Mouse (Mus musculus) intestine, embryonic 14.5 days (tissue): Measurements from ENCODE around the gene Mif. TPM values are rescaled to one million over a fixed set of nuclear protein-coding genes. Genes with fewer than 3 reads are reported as not detected.

Source experiments
- ATAC-seq: fragments of 200-750 bp; cut with Nextera tagmentation; replicated peaks from 2 replicates; pipeline ENCODE4 v1.8.0; 2017; ENCODE audit warnings: low read depth, moderate number of reproducible peaks, moderate TSS enrichment, moderate library complexity; ENCODE audit not compliant: low FRiP score, low TSS enrichment
- DNase-seq: peaks from one replicate; pipeline ENCODE4 v3.0.0-alpha.2; 2018; ENCODE audit warnings: low spot score
- H3K27ac ChIP-seq: fragments of 300-500 bp; sonication (generic); 2 replicates; pipeline ENCODE4 v1.5.1; 2014; ENCODE audit warnings: low read depth, mild to moderate bottlenecking, control low read depth
- H3K27me3 ChIP-seq: fragments of 300-500 bp; sonication (generic); replicated peaks from 2 replicates; pipeline ENCODE4 v1.6.1; 2014; ENCODE audit warnings: low read length, control low read depth; ENCODE audit not compliant: control insufficient read depth, insufficient read depth
- H3K36me3 ChIP-seq: fragments of 300-500 bp; sonication (generic); 2 replicates; pipeline ENCODE4 v1.6.1; 2014; ENCODE audit warnings: low read length, control low read depth; ENCODE audit not compliant: control insufficient read depth, insufficient read depth
- H3K4me1 ChIP-seq: fragments of 300-500 bp; sonication (generic); replicated peaks from 2 replicates; pipeline ENCODE4 v1.6.1; 2014; ENCODE audit warnings: low read length, control low read depth, mixed read lengths; ENCODE audit not compliant: control insufficient read depth, insufficient read depth
- H3K4me2 ChIP-seq: fragments of 300-500 bp; sonication (generic); 2 replicates; pipeline ENCODE4 v1.6.1; 2014; ENCODE audit warnings: low read length
- H3K4me3 ChIP-seq: fragments of 300-500 bp; sonication (generic); 2 replicates; pipeline ENCODE4 v1.5.1; 2014; ENCODE audit warnings: low read depth, low read length, control low read depth, mixed read lengths
- H3K9ac ChIP-seq: fragments of 300-500 bp; sonication (generic); 2 replicates; pipeline ENCODE4 v1.6.1; 2014; ENCODE audit warnings: mild to moderate bottlenecking, low read length
- H3K9me3 ChIP-seq: fragments of 300-500 bp; sonication (generic); 2 replicates; pipeline ENCODE4 v1.6.1; 2016; ENCODE audit warnings: low read length, control low read depth; ENCODE audit not compliant: control insufficient read depth
- WGBS: fragments of 180-500 bp; shearing (Covaris S2); extraction: QIAGEN DNeasy Blood & Tissue Kit; methylation state at CpG from one replicate; pipeline ENCODE4 v1.1.7; 2014; 5-methylcytosine and 5-hydroxymethylcytosine counted together
- polyA plus RNA-seq: library from polyadenylated mRNA; unstranded; fragments of >200 nt; fragmentation: Nextera tagmentation; extraction: Ambion mirVana; gene quantifications from 2 replicates; pipeline ENCODE4 v1.2.1, GENCODE M21; 2014

Gene Mif
- polyA plus RNA-seq, 1 experiment from 2014 or later = 3,193 TPM

DNA sequence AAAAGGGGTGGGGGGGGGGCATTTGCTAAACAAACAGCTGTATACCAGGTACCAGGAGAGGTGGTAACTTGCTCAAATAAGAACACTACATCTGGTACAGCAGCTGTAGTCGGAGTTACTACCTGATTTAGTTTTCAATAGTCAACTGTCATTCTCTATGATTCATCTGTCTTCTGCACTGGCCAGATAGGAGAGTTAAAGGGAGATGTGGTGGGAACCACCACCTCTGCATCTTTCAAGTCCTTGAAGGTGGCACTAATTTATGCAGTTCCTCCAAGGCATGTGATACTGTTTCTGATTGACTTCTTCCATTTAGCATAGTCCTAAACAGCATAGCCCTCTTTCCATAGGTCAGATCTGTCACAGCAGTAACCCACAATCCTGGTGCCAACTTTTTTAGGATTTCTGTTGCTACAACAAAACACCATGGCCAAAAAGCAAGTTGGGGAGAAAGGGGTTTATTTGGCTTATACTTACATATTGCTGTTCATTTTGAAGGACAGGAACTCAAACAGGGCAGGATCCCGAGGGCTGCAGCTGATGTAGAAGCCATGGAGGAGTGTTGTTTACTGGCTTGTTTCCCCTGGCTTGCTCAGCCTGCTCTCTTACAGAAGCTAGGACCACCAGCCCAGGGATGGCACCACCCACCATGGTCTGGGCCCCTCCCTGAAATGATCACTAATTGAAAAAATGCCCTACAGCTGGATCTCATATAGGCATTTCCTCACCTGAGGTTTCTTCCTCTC, 30.3 kb downstream of the Mif start:
- WGBS = 76% methylated on average over 2 of the region's 2 CpGs
- DNase-seq (no peak), ATAC-seq (no peak)
- peaks cover 11% of the 10 kb centered on the region for H3K4me1 ChIP-seq
- no peak overlapping the region for H3K4me2 ChIP-seq
- H3K4me3 ChIP-seq = no peak overlapping the region
- no peak overlapping the region for H3K9ac ChIP-seq
- H3K27me3 ChIP-seq = no peaks in the 10 kb centered on the region
- no peaks in the 10 kb centered on the region for H3K9me3 ChIP-seq
- H3K27ac ChIP-seq = no peak overlapping the region
- no peaks in the 10 kb centered on the region for H3K36me3 ChIP-seq

DNA sequence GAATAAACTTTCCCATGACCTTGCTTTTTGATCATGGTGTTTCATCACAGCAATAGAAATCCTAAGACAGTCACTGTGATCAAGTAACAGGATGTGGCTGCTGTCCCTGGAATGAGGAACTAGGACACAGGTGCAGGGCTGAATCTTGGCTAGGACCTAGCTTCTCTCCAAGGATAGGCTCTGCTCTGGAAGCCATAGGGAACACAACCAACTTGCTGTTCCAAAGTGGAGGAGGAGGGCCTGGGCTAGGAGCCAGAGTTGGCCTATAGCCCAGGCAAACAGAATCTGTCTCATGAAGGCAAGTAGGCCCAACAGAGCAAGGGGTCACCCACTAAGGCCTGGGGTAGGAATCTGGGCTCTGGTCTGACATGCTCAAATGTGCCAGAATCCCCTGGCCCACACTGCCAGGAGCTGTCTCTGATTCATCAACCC, 31.5 kb downstream of the Mif start:
- Histone ChIP-seq H3K27me3 (no peaks in the 10 kb centered on the region), H3K4me1 (peaks cover 4% of the 10 kb centered on the region), H3K27ac (no peak overlapping the region), H3K4me2 (no peak overlapping the region), H3K4me3 (no peak overlapping the region), H3K9me3 (no peaks in the 10 kb centered on the region), H3K9ac (no peak overlapping the region), H3K36me3 (no peaks in the 10 kb centered on the region)
- ATAC-seq (no peak), DNase-seq (no peak)

DNA sequence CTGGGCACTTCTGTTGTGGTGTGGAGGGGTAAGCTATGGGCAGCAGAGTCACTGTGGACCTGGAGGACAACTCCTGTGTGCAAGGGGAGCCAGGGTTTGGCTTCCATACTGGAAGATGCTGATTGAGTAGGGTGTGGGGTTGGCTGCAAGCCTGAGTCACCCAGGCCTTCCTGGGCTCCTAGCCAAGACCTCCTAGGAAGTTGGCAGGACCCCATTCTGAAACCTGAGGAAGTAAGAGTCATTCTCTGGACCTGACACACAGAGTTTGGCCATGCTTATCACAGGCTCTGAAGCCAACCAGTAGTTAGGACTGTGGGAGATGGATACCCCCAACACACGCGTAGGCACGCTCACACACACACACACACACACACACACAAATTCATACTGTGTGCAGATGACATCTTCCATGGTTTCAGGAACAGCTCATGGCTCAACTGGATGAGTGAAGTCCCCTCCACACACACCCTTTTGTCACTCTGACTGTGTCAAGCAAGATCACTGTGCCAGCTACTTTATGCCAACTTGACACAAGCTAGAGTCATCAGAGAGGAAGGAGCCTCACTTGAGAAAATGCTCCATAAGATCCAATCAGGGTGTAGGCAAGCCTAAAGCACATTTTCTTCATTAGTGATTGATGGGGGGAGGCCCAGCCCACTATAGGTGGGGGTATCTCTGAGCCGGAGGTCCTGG, 32.2 kb downstream of the Mif start:
- 92% methylated on average over 4 of the region's 4 CpGs for WGBS
- no peak overlapping the region for H3K4me2 ChIP-seq
- H3K4me3 ChIP-seq = no peak overlapping the region
- no peaks in the 10 kb centered on the region for H3K27me3 ChIP-seq
- ATAC-seq = no peak
- H3K9ac ChIP-seq = no peak overlapping the region
- no peaks in the 10 kb centered on the region for H3K4me1 ChIP-seq
- no peak for DNase-seq
- H3K9me3 ChIP-seq = no peaks in the 10 kb centered on the region
- no peak overlapping the region for H3K27ac ChIP-seq
- H3K36me3 ChIP-seq = no peaks in the 10 kb centered on the region

GRCm38 (mm10) chr10:75824530-75824929, 35.5 kb downstream of the Mif start:
- no peaks in the 10 kb centered on the region for H3K27me3 ChIP-seq
- no peak overlapping the region for H3K4me2 ChIP-seq
- DNase-seq (no peak), ATAC-seq (no peak)
- H3K9ac ChIP-seq = no peak overlapping the region
- H3K9me3 ChIP-seq = no peaks in the 10 kb centered on the region
- H3K27ac ChIP-seq = no peak overlapping the region
- H3K4me1 ChIP-seq = no peaks in the 10 kb centered on the region
- no peak overlapping the region for H3K4me3 ChIP-seq
- H3K36me3 ChIP-seq = no peaks in the 10 kb centered on the region
- 86% methylated on average over 4 of the region's 4 CpGs for WGBS

DNA sequence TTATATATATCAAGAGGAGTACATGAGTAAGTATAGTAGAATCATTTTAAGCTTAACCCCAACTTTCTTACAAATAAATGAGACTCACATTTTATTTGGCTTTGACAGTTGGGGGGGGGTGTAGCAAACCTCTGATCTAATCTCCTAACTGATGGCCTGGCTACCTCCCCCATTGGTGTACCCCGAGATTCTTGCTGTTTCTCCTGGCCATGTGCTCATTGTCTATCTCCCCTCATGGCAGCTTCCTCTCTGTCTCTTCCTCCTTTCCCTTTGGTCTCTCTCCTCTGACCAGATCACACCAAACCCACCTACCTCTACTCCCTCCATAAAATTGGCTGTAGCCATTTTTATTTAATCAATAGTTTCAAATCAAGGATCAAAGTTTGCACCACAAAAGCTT, 36.3 kb downstream of the Mif start:
- no peaks in the 10 kb centered on the region for H3K4me1 ChIP-seq
- DNase-seq (no peak), ATAC-seq (no peak)
- no peak overlapping the region for H3K27ac ChIP-seq
- no peak overlapping the region for H3K4me3 ChIP-seq
- no peak overlapping the region for H3K4me2 ChIP-seq
- H3K9me3 ChIP-seq = no peaks in the 10 kb centered on the region
- no peak overlapping the region for H3K9ac ChIP-seq
- 88% methylated on average over 1 of the region's 1 CpGs for WGBS
- H3K27me3 ChIP-seq = no peaks in the 10 kb centered on the region
- no peaks in the 10 kb centered on the region for H3K36me3 ChIP-seq

DNA sequence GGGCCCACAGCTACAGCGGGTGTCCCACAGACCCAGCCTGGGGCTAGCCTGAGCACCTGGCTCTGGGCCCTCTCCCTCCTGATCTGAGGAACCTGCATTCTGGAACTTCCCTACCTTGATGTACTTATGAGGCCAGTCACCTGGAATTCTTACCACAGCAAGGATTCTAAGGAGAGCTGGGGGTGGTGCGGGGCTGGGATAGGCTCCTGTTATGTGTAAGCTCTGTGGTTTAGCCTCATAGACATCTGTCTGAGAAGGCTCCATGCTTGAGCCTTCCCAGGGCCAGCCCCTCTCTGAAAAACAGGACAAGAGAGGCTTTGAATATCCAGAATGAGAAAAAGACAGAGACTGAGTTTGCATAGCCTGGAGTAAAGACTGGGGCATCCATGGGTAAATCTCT, 37.6 kb downstream of the Mif start, which contains the start of gene Gstt4:
TSS of gene Gstt4 (minus strand) at position 101 of the 400 bp plus-strand sequence.
- H3K4me1 ChIP-seq = no peaks in the 10 kb centered on the region
- 95% methylated on average over 2 of the region's 2 CpGs for WGBS
- ATAC-seq = no peak

GRCm38 (mm10) chr10:75819882-75820281, 40.2 kb downstream of the Mif start:
- DNase-seq (no peak), ATAC-seq (no peak)
- 89% methylated on average over 5 of the region's 5 CpGs for WGBS
- Histone ChIP-seq H3K27ac (no peak overlapping the region), H3K4me2 (no peak overlapping the region), H3K9ac (no peak overlapping the region), H3K36me3 (no peaks in the 10 kb centered on the region), H3K27me3 (no peaks in the 10 kb centered on the region), H3K4me3 (no peak overlapping the region), H3K9me3 (no peaks in the 10 kb centered on the region), H3K4me1 (no peaks in the 10 kb centered on the region)

More for the DNA sequence above, 37.6 kb downstream of the Mif start, which contains the start of gene Gstt4:
- Histone ChIP-seq H3K27me3 (no peaks in the 10 kb centered on the region), H3K4me2 (no peak within 1 kb of the TSS), H3K36me3 (no peaks in the 10 kb centered on the region), H3K9ac (no peak within 1 kb of the TSS), H3K9me3 (no peaks in the 10 kb centered on the region), H3K4me3 (no peak within 1 kb of the TSS), H3K27ac (no peak within 1 kb of the TSS)
- DNase-seq = no peak

GRCm38 (mm10) chr10:75818641-75819040, 41.4 kb downstream of the Mif start:
- Histone ChIP-seq H3K27ac (no peak overlapping the region), H3K27me3 (no peaks in the 10 kb centered on the region), H3K4me3 (no peak overlapping the region), H3K4me1 (no peaks in the 10 kb centered on the region), H3K9me3 (no peaks in the 10 kb centered on the region), H3K36me3 (no peaks in the 10 kb centered on the region), H3K4me2 (no peak overlapping the region), H3K9ac (no peak overlapping the region)
- no peak for DNase-seq
- ATAC-seq = no peak
- WGBS = 59% methylated on average over 10 of the region's 10 CpGs
